Mouse (Mus musculus) stomach, embryonic 14.5 days (tissue): ENCODE data around the gene Usp29. TPM values are rescaled to one million over a fixed set of nuclear protein-coding genes. Genes with fewer than 3 reads are reported as not detected.

ENCODE experiments used
- ATAC-seq: fragments of 200-750 bp; cut with Nextera tagmentation; 2 replicates; pipeline ENCODE4 v1.8.0; 2017; ENCODE audit warnings: low read depth, moderate TSS enrichment; ENCODE audit not compliant: insufficient number of reproducible peaks, insufficient read depth, low FRiP score
- H3K27ac ChIP-seq: fragments of 300-500 bp; sonication (generic); 2 replicates; pipeline ENCODE4 v1.5.1; 2014; ENCODE audit warnings: mild to moderate bottlenecking, low read length, moderate library complexity, mixed read lengths
- H3K27me3 ChIP-seq: fragments of 300-500 bp; sonication (generic); 2 replicates; pipeline ENCODE4 v1.6.1; 2014; ENCODE audit warnings: low read length, control low read depth, mixed read lengths; ENCODE audit not compliant: control insufficient read depth, insufficient read depth
- H3K36me3 ChIP-seq: fragments of 300-500 bp; sonication (generic); 2 replicates; pipeline ENCODE4 v1.6.1; 2014; ENCODE audit warnings: mild to moderate bottlenecking, control low read depth, low read length, moderate library complexity, mixed read lengths; ENCODE audit not compliant: control insufficient read depth, insufficient read depth
- H3K4me1 ChIP-seq: fragments of 300-500 bp; sonication (generic); 2 replicates; pipeline ENCODE4 v1.6.1; 2014; ENCODE audit warnings: low read length, control low read depth, mixed read lengths; ENCODE audit not compliant: control insufficient read depth, insufficient read depth
- H3K4me2 ChIP-seq: fragments of 300-500 bp; sonication (generic); replicated peaks from 2 replicates; pipeline ENCODE4 v1.6.1; 2014; ENCODE audit warnings: low read depth, low read length, control low read depth
- H3K4me3 ChIP-seq: fragments of 300-500 bp; sonication (generic); 2 replicates; pipeline ENCODE4 v1.5.1; 2014; ENCODE audit warnings: low read depth, low read length, control low read depth
- H3K9ac ChIP-seq: fragments of 300-500 bp; sonication (generic); replicated peaks from 2 replicates; pipeline ENCODE4 v1.6.1; 2014; ENCODE audit warnings: low read depth, mild to moderate bottlenecking, control low read depth, low read length, moderate library complexity, mixed read lengths
- H3K9me3 ChIP-seq: fragments of 300-500 bp; sonication (generic); 2 replicates; pipeline ENCODE4 v1.6.1; 2016; ENCODE audit warnings: low read depth, low read length, control low read depth; ENCODE audit not compliant: control insufficient read depth
- WGBS: fragments of 180-500 bp; shearing (Covaris S2); extraction: QIAGEN DNeasy Blood & Tissue Kit; methylation state at CpG from one replicate; pipeline ENCODE4 v1.1.7; 2014; 5-methylcytosine and 5-hydroxymethylcytosine counted together
- polyA plus RNA-seq: library from polyadenylated mRNA; unstranded; fragments of >200 nt; fragmentation: Nextera tagmentation; extraction: Ambion mirVana; gene quantifications from 2 replicates; pipeline ENCODE4 v1.2.1, GENCODE M21; 2014

Gene Usp29
- polyA plus RNA-seq, 1 experiment from 2014 or later = 9.1 TPM

DNA sequence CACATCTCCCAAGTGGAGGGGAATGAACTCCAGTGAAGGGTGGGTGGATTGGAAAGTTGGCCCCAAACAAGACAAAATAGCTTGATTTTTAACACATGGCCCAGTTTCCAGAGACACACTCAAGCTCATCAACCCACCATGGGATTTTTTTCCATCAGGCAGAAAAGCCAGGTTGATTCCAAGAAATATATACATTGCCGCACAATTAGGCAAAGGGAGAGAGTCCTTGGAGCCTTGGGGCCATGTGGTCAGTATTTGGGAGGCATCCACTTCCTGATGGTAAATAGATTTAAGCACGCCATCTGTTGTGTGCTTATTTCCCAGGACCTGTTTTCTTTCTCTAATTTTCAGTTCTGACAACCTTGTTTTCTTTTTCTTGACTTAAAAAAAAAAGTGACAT is 57.7 kb downstream of the Usp29 start:
- 54% methylated on average over 2 of the region's 2 CpGs for WGBS
- Histone ChIP-seq H3K4me2 (no peak overlapping the region), H3K9me3 (no peaks in the 10 kb centered on the region), H3K27me3 (no peaks in the 10 kb centered on the region), H3K4me3 (no peak overlapping the region), H3K4me1 (peaks cover 13% of the 10 kb centered on the region; the same call in 1 of the 2 replicates), H3K36me3 (no peaks in the 10 kb centered on the region), H3K9ac (no peak overlapping the region), H3K27ac (peak overlapping the region; percentile 72; the same call in 1 of the 2 replicates)
- peak; percentile 66; the same call in 1 of the 2 replicates for ATAC-seq

DNA sequence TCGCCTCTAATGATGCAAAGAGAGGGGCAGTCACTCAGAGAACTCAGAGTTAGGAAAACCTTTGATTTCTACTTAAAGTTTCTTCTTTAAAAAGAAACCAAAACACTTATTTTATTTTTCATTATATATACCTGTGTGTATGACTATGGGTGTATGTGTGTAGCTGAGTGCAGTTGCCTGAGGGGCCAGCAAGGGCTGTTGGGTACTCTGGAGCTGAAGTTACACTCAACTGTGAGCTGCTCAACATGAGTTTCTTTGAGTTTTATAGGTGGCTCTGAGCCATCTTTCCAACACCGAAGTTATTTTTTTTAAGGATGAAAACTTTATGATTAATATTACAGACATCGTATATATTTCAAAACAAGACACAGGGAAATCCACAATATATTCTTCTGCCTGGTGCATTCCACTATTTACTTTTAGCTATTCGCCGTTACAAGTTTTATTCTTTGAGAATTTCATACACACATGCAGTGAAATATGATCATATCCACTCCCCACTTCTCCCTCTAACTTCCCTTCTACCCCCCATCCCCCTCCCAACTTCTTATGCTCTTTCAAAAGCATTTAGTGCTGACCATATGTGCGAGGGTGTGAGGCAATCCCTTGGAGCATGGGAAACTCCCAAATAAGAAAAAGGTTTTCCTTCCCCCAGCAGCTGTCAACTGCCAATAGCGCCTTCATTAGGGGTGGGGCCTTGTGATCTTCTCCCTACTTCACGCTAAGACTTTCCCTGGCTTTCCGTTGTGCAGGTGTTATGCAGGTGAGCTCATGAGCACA is 61.1 kb downstream of the Usp29 start:
- 0 out of 2 replicates have a peak, but pooled peaks have one; percentile 25 for ATAC-seq
- H3K27ac ChIP-seq = no peak overlapping the region; the same call in 1 of the 2 replicates
- H3K4me1 ChIP-seq = 0 out of 2 replicates have a peak, but pooled peaks cover 4% of the 10 kb centered on the region
- H3K36me3 ChIP-seq = no peaks in the 10 kb centered on the region
- no peak overlapping the region for H3K4me3 ChIP-seq
- no peaks in the 10 kb centered on the region for H3K27me3 ChIP-seq
- 55% methylated on average over 9 of the region's 9 CpGs for WGBS
- no peak overlapping the region for H3K4me2 ChIP-seq
- H3K9me3 ChIP-seq = no peaks in the 10 kb centered on the region
- no peak overlapping the region for H3K9ac ChIP-seq

DNA sequence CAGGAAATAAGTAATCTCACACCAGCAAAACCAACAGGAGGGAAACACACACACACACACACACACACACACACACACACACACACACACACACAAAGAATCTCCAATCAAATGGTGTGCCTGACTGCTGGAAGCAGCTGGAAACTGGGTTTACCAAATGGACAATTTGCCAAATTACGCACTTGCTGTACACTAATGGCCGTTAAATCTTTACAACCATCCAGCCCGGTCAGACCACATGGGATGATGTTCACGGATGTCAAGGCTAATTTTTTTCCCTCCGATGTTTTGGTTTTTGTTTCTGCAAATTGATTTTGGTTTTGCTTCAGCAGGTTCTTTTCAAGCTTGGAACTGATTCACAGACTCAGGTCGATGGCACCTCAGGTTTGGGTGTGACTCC is 62.9 kb downstream of the Usp29 start:
- H3K4me1 ChIP-seq = peaks cover 9% of the 10 kb centered on the region; the same call in 1 of the 2 replicates
- H3K36me3 ChIP-seq = no peaks in the 10 kb centered on the region
- no peak overlapping the region for H3K4me3 ChIP-seq
- no peak overlapping the region for H3K4me2 ChIP-seq
- H3K27ac ChIP-seq = no peak overlapping the region
- no peaks in the 10 kb centered on the region for H3K9me3 ChIP-seq
- 90% methylated on average over 6 of the region's 6 CpGs for WGBS
- no peak overlapping the region for H3K9ac ChIP-seq
- no peaks in the 10 kb centered on the region for H3K27me3 ChIP-seq
- ATAC-seq = no peak

DNA sequence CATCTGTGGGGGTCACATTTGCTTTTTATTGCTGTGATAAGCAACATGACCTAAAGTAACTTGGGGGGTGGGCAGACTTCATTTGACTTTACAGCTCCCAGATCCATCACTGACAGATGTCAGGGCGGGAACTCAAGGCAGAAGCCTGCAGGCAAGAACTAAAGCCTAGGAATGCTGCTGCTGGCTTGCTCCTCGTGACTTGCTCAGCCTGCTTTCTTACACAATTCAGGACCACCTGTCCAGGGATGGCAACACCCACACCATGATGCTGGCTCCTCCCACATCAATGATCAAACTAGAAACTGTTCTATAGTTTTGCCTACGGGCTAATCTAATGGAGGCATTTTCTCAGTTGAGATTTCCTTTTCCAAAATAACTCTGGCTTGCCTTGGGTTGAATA is 63.4 kb downstream of the Usp29 start:
- no peaks in the 10 kb centered on the region for H3K36me3 ChIP-seq
- H3K4me1 ChIP-seq = peaks cover 9% of the 10 kb centered on the region; the same call in 1 of the 2 replicates
- no peaks in the 10 kb centered on the region for H3K27me3 ChIP-seq
- no peak overlapping the region for H3K4me2 ChIP-seq
- no peak overlapping the region for H3K9ac ChIP-seq
- WGBS = 76% methylated on average over 3 of the region's 3 CpGs
- H3K4me3 ChIP-seq = no peak overlapping the region
- no peak for ATAC-seq
- no peak overlapping the region for H3K27ac ChIP-seq
- H3K9me3 ChIP-seq = no peaks in the 10 kb centered on the region

DNA sequence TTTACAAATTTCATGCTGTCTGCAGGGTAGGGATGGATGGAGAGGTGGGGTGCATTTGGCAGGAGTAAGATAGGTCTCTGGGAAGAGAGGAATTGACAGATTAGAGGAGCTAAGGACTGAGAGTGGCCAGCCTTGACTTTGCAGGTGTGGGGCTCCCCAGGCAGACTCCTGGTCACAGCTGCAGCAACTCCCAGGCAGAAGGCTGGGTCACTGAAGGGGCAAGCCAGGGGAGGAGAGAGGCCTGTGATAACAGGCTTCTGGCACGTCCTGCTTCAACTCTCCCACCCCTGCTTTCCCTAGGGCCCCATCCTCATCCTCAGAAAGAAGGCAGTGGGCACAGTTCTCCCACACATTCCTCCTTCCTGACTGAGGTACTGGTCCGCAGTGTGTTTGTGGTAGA is 67.0 kb downstream of the Usp29 start:
- Histone ChIP-seq H3K4me2 (no peak overlapping the region), H3K36me3 (no peaks in the 10 kb centered on the region), H3K9me3 (no peaks in the 10 kb centered on the region), H3K4me1 (peaks cover 21% of the 10 kb centered on the region), H3K27ac (peak overlapping the region; percentile 22; the same call in 1 of the 2 replicates), H3K9ac (no peak overlapping the region), H3K4me3 (no peak overlapping the region), H3K27me3 (no peaks in the 10 kb centered on the region)
- WGBS = 33% methylated on average over 2 of the region's 2 CpGs
- peak; percentile 81 for ATAC-seq

DNA sequence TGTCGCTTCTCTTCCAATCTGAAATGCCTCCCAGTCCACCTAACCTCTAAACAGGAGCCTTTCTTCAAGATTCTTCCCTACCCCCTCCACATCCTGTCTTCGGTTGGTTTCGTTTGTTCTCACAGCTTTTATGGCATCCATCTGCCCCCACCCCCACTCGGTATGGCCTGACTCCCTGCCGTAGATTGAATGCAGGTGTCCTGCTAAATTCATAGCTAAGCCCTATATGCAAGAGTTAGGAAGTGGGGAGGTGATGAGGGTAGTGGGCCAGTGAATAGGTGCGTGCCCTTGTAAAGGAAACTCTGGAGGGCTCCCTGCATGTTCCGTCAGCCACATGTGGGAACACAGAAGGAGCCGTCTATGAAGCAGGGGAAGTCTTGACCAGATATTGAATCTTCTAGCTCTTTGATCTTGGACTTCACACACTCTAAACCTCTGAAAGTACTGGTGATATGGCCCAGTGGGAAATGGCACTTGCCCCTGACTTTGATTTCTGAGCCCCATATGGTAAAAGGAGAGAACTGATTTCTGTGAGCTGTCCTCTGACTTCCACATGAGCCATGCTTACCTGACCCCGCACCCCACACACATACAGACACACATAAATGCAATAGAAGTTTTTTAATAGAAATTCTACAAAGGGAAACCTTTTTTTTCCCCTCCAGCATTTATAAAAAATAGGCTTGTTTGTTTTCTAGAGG is 68.9 kb downstream of the Usp29 start:
- no peaks in the 10 kb centered on the region for H3K36me3 ChIP-seq
- H3K9ac ChIP-seq = no peak overlapping the region
- H3K4me1 ChIP-seq = peaks cover 21% of the 10 kb centered on the region
- no peak overlapping the region for H3K4me3 ChIP-seq
- no peak overlapping the region; the same call in 1 of the 2 replicates for H3K27ac ChIP-seq
- no peak overlapping the region for H3K4me2 ChIP-seq
- no peaks in the 10 kb centered on the region for H3K9me3 ChIP-seq
- 45% methylated on average over 9 of the region's 9 CpGs for WGBS
- no peaks in the 10 kb centered on the region for H3K27me3 ChIP-seq
- ATAC-seq = no peak

DNA sequence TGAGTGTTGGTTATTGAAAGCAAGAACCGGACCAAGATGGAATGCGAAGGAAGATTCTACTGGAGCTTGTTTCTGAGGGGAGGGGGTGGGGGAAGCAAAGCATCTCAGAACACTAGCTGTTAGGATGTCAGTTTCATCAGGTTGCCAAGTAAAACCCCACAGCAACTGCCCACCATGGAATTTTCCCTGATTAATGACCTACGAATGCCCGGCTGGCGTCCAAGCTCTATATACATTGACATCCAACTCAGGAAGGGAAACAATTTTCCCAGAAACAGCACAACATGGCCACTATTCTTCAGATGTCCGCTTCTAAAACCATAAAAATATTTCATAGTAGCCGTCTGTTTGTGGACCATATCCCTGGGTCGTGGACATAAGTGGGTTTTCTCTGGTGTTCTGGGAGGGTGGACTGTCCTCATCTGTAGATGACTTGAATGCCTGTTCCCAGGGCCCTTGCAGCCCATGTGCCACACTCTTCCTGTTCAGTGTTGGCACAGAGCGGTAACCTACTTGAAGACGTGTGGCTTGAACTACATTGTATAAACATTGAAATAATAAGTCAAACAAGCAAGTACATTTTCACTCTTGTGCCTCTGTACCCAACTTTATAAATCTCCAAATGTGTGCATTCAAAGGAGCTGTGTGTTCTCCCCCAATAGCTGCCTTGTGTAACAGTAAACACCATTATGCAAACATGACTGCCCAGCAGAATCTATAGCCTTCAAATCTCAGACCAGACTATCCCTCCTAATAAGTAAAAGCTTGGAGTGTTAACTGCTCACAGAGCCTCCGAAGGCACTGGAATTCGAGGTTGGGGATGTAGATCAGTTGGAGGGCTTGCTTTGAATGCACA is 70.4 kb downstream of the Usp29 start:
- H3K27me3 ChIP-seq = no peaks in the 10 kb centered on the region
- no peak overlapping the region for H3K4me3 ChIP-seq
- no peaks in the 10 kb centered on the region for H3K36me3 ChIP-seq
- WGBS = 62% methylated on average over 12 of the region's 12 CpGs
- no peak overlapping the region for H3K9ac ChIP-seq
- no peak overlapping the region for H3K4me2 ChIP-seq
- no peak overlapping the region for H3K27ac ChIP-seq
- H3K4me1 ChIP-seq = peaks cover 21% of the 10 kb centered on the region
- ATAC-seq = no peak
- no peaks in the 10 kb centered on the region for H3K9me3 ChIP-seq

DNA sequence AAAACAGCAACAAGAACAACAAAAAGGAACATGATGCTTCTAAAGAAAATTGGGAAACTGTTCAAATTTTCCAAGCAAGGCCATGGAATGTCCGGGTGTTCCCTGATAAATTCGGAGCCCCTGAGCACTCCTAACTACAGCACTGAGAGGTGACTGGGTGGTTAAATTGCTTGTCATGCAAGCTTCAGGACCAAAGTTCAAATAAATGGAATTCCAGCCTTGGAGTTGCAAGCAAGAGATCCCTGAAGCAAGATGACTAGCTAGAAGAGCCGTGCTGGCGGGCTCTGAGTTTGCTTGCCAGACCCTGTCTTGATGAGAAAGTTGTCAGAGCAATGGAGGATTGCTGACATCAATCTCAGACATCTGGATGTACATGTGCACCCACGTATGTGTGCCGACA is 71.3 kb downstream of the Usp29 start:
- H3K4me1 ChIP-seq = peaks cover 21% of the 10 kb centered on the region
- H3K27me3 ChIP-seq = no peaks in the 10 kb centered on the region
- ATAC-seq = no peak
- 63% methylated on average over 6 of the region's 6 CpGs for WGBS
- H3K4me2 ChIP-seq = no peak overlapping the region
- no peak overlapping the region for H3K4me3 ChIP-seq
- no peaks in the 10 kb centered on the region for H3K9me3 ChIP-seq
- no peak overlapping the region for H3K27ac ChIP-seq
- no peak overlapping the region for H3K9ac ChIP-seq
- no peaks in the 10 kb centered on the region for H3K36me3 ChIP-seq
